Mouse (Mus musculus): ENCODE measurements at regions not wholly inside any gene's neighbourhood (a gene's known extent, or its start where the extent isn't known, plus 50 kb on each side); places are given as distances from the start of the nearest gene placed in this dataset.

DNA sequence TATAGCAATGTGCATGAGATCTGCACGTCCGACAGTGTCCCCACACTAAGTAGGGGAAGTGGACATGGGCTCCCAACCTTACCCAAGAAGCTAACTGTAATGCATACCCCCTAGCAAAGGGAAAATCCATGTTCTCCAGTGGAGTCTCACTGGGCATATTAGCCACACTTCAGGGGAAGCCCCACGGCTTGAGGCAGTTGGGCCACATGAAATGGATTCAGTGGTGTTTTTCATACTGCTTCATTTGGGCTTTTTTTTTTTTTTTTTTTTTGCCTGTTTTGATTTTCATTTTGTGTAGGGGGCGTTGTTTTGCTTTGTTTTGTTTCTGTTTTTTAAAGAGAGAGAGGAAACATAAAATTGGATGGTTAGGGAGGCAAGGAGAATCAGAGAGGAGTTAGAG, 138.6 kb upstream of the Jmjd1c start:
- TF ChIP-seq GATA1 (IDR thresholded peaks at IDR 0.05; ENCODE audit: borderline replicate concordance, low read length) (no peak), FLI1 (IDR thresholded peaks at IDR 0.05; ENCODE audit: low read length) (no peak)
